Mouse (Mus musculus) bone marrow macrophage, adult 2 months (primary cell): ENCODE results near the gene Khdc4.

Experiments
- CTCF ChIP-seq: IDR thresholded peaks from 2 replicates; pipeline ENCODE4 v1.5.1; 2012; ENCODE audit warnings: low read depth, mild to moderate bottlenecking, low read length, moderate library complexity
- POLR2A ChIP-seq: IDR thresholded peaks from 2 replicates; pipeline ENCODE4 v1.6.1; 2012; ENCODE audit warnings: mild to moderate bottlenecking, low read depth, low read length, borderline replicate concordance

GRCm38 (mm10) chr3:88643078-88643477, 42.5 kb upstream of the Khdc4 start:
- TF ChIP-seq CTCF (no peak), POLR2A (no peak)
